Mouse (Mus musculus) regulatory T cell (primary cell): ENCODE results near the gene Paxx.

ENCODE experiments used
- in situ Hi-C: fragments of 300-600 bp; cut with MboI, MseI; formaldehyde crosslinking; loops from one replicate; pipeline ENCODE4 v1.15.1; 2025; ENCODE audit warnings: high pct_unique_total_duplicates

Paxx gene

DNA sequence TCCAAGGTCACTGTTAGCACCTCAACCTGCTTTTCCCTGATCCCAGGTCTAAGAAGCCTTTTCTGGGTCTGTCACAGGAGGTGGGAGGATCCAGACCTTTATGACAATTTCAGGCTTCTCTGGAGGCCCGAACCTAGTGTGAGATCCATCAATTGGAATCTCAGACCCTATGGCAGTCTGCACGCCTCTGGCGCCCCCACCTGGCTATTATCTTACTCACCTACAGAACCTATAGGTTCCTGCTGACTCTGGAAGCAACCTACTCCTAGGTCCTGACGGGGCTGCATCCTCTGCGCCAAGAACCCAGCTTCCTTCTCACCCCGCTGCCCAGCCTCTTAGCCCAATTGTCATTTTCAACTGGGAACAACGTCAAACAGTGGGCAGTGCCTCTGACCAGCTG, 22.1 kb upstream of the Paxx start:
- in situ Hi-C loops = no loop called here

GRCm38 (mm10) chr2:25480541-25480940, 19.6 kb upstream of the Paxx start:
- in situ Hi-C loops = no loop called here

- in situ Hi-C loops = no loop called here
Observed at GRCm38 (mm10) chr2:25479551-25480311, 18.8 kb upstream of the Paxx start.

- in situ Hi-C loops = no loop called here
Observed at GRCm38 (mm10) chr2:25477967-25478675, 17.2 kb upstream of the Paxx start.

GRCm38 (mm10) chr2:25477541-25477940, 16.6 kb upstream of the Paxx start:
- in situ Hi-C loops = no loop called here

DNA sequence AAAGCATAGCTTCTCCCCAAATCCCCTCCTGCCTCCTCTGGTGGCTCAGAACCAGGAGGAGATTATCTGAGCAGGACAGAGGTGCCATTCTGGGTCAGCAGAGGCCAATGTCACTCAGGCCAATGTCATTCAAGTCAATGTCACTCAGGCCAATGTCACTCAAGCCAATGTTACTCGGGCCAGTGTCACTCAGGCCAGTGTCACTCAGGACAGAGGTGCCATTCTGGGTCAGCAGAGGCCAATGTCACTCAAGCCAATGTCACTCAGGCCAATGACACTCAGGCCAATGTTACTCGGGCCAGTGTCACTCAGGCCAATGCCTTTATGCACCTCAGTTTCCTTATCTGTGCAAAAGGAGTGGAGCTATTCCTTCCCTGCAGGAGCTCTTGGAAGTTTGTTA, 11.7 kb upstream of the Paxx start:
- in situ Hi-C loops = no loop called here

DNA sequence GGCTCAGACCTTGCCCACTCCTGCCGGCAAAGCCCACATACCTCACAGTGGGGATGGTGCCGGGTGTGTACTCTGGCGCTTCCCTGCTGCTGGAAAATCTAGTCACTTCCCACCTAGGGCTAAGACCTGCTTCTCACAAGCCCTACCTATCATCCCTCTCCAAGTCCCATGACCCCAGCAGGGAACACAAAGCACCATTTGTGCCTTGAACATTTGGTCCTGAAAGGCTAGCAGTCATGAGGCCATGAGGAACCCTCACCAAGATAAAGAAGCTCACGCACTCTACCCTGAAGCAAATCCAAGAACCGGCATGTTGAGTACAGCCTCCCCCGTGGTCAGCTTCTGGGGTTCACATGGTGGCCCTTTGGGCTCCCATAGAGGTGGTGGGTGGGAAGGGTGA, 9.1 kb upstream of the Paxx start, which contains the start of gene Ptgds:
Gene Ptgds, minus strand, starts transcription at position 78 of the 400 bp plus-strand sequence.
- in situ Hi-C loops = no loop called here

DNA sequence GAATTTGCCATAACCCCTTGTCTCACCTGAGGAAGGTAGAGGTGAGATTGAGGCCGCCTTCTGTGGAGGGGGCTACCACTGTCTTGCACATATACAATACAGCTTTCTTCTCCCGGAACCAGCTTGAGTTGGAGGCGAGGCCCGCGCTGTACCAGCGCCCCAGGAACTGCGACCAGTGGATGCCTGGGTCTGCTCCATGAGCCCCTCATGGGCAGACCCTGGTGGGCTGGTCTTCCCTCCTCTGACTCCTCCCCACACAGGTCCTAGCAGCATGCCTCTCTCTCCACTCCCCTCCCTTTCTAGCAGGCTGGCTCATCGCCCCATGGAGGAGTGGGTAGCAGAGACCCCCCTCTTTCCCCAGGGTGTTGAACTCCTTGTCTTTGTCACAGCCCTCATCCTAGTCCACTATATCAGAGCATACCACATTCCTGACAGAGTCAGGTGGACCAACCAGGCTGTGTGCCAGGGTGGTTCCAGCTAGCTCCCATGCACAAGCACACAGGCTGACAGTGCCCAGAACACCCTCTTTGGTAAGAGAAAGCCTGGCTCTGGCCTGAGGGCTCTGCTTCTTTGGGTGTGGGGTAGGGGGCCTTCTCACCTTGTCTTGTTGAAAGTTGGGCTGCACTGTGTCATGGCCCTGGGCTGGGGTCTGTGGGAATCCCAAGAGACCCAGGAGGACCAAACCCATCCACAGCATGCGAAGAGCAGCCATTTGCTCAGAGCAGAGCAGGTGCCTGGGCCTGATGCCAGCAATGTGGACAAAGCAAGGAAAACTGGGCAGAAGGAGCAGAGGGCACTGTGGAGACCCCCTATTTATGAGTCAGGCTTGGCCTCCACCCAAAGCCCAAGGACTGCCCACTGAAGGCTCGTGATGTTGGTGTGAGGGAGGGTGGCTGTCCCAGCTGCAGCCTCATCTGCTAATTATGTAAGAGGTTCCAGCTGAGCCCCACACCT, 8.3 kb upstream of the Paxx start:
- in situ Hi-C loops = no loop called here

DNA sequence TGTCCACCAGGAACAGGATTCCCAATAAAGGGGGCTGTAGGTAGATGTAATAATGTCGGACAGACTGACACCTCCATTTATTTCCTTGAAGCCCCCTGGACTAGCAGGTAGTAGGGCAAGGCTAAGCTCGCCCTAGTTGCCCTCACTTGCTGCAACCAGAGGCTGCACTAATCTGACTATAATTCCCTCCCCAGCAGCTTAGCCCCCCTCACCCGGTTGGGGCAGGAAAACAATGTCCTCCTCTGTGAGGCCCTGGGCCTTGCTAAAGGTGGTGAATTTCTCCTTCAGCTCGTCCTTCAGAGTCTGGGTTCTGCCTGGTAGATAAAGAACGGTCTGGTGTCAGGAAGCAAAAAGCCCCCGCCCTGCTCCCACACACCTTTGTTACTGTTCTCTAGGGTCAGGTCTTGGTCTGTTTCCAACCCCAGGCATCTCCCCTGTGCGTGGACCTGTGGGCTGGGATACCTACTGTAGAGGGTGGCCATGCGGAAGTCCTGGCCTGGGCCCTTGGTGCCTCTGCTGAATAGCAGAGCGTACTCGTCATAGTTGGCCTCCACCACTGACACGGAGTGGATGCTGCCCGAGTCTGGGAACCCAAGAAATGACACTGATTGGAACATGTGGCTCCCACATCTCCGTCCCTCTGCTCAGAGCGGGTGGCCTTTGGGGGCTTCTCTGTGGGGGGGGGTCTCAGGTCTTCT, 6.9 kb upstream of the Paxx start:
- in situ Hi-C loops = no loop called here

GRCm38 (mm10) chr2:25465816-25466635, 5.1 kb upstream of the Paxx start:
- in situ Hi-C loops = no loop called here

GRCm38 (mm10) chr2:25465256-25465655, 4.4 kb upstream of the Paxx start:
- in situ Hi-C loops = no loop called here

GRCm38 (mm10) chr2:25463630-25464029, 2.7 kb upstream of the Paxx start:
- in situ Hi-C loops = no loop called here

DNA sequence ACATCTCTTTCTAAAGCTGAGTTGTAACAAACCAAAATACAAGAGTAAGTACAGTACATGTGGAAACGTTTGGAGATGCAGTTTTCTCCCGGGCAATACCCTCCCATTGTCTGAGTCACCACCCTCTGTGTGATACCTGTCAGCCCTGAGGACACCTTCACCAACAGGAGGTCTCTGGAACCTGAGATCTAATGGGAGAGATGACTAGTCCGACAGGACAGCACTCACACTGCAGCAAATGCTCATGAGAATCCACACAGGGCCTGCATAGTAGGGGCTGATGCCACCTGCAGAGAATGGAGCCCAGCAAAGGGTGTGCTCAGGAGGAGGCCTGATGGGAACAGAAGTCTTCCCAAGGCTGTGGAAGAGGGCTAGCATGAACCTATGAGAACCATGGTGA, 513 bp upstream of the Paxx start:
- in situ Hi-C loops = no loop called here

- in situ Hi-C loops = no loop called here
Observed at GRCm38 (mm10) chr2:25460135-25460534, 759 bp downstream of the Paxx start.

- in situ Hi-C loops = no loop called here
Observed at GRCm38 (mm10) chr2:25458911-25459310, 2.0 kb downstream of the Paxx start.

GRCm38 (mm10) chr2:25457022-25457896, 3.6 kb downstream of the Paxx start:
- in situ Hi-C loops = no loop called here

DNA sequence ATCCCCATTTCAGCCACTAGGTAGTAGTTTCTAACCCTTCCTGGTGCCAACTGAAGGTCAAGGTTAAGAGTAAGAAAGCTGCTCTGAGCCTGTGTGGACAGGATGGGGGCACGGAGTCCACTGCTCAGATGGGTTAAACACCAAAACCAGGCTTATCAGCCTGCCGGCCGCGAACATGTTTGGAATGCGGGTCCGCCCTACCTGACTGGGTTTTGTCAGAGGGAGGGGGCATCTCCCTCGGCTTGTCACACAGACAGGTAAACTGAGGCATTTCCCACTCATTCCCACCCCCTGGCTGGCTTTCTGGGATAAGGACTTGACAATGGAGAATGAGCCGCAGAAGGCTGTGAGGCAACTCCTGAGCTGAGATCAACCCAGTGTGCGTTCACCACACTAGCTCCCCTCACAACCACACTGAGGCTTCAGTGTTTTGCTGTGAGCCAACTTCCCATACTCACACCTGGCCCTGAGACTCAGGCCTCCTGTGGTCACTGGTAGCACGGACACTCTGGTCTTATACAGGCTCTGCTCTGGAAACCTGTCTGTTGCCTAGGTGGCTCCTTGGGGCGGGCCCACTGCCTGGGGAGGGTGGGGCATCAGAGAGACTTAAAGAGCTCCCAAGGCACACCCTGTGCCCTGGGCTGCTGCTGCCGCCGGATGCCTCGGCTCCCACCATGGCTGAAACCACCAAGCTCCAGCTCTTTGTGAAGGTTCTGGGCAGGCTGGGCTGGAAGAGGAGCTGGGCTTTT, 4.5 kb downstream of the Paxx start, which contains the start of gene Clic3:
Gene Clic3, plus strand, starts transcription at position 634 of the 749 bp plus-strand sequence.
- in situ Hi-C loops = no loop called here

- in situ Hi-C loops = no loop called here
Observed at GRCm38 (mm10) chr2:25452951-25453350, 7.9 kb downstream of the Paxx start.
